Mouse (Mus musculus) layer of hippocampus, postnatal 36 days (tissue): Measurements from ENCODE around the gene Stx6. TPM values are rescaled to one million over a fixed set of nuclear protein-coding genes. Genes with fewer than 3 reads are reported as not detected.

ENCODE experiments used
- DNase-seq, 2 experiments: peaks; one replicate each; pipeline ENCODE4 v3.0.0; 2022
- total RNA-seq, 2 experiments: library from RNA; stranded (reverse); gene quantifications; 2 replicates each; pipeline ENCODE4 v1.2.3; 2021

The Stx6 gene
- total RNA-seq, 2 experiments from 2014 or later = 120 to 122 TPM

GRCm38 (mm10) chr1:155210011-155210763 is 51.7 kb downstream of the Stx6 start:
- DNase-seq = peak in 1 of 2 experiments; percentile 45

- DNase-seq = peak in 1 of 2 experiments; percentile 3
These were observed 52.5 kb downstream of the Stx6 start for GRCm38 (mm10) chr1:155211017-155211416.

- DNase-seq = no peak
These were observed 53.6 kb downstream of the Stx6 start for GRCm38 (mm10) chr1:155212081-155212480.

GRCm38 (mm10) chr1:155212493-155212892 is 54.0 kb downstream of the Stx6 start:
- peak in 1 of 2 experiments; percentile 48 for DNase-seq

- no peak for DNase-seq
These were observed 54.6 kb downstream of the Stx6 start for GRCm38 (mm10) chr1:155212936-155213774.

GRCm38 (mm10) chr1:155213912-155214311 is 55.4 kb downstream of the Stx6 start:
- no peak for DNase-seq

- peak in 1 of 2 experiments; percentile 72 for DNase-seq
These were observed 56.7 kb downstream of the Stx6 start for GRCm38 (mm10) chr1:155215066-155215764.

- no peak for DNase-seq
These were observed 57.8 kb downstream of the Stx6 start for GRCm38 (mm10) chr1:155216313-155216712.

- no peak for DNase-seq
These were observed 58.3 kb downstream of the Stx6 start for GRCm38 (mm10) chr1:155216844-155217243.

GRCm38 (mm10) chr1:155217865-155218541 is 59.5 kb downstream of the Stx6 start:
- DNase-seq = peak in 1 of 2 experiments; percentile 61

- DNase-seq = no peak
These were observed 60.4 kb downstream of the Stx6 start for GRCm38 (mm10) chr1:155218924-155219323.

- DNase-seq = no peak
These were observed 63.7 kb downstream of the Stx6 start for GRCm38 (mm10) chr1:155222101-155222669.

- no peak for DNase-seq
These were observed 64.5 kb downstream of the Stx6 start for GRCm38 (mm10) chr1:155223036-155223435.

GRCm38 (mm10) chr1:155223849-155224554 is 65.5 kb downstream of the Stx6 start:
- peak; percentile 65 to 74 for DNase-seq

- no peak for DNase-seq
These were observed 71.2 kb downstream of the Stx6 start for GRCm38 (mm10) chr1:155229464-155230411.

GRCm38 (mm10) chr1:155232385-155232784 is 73.9 kb downstream of the Stx6 start:
- DNase-seq = no peak

- DNase-seq = no peak
These were observed 74.3 kb downstream of the Stx6 start for GRCm38 (mm10) chr1:155232786-155233185.

GRCm38 (mm10) chr1:155233378-155233777 is 74.9 kb downstream of the Stx6 start:
- no peak for DNase-seq

GRCm38 (mm10) chr1:155233931-155234607 is 75.6 kb downstream of the Stx6 start:
- DNase-seq = peak; percentile 56 to 63
